Mouse (Mus musculus) embryonic facial prominence, embryonic 12.5 days (tissue): ENCODE results near the gene Snd1. TPM values are rescaled to one million over a fixed set of nuclear protein-coding genes. Genes with fewer than 3 reads are reported as not detected.

Source experiments
- ATAC-seq: fragments of 200-750 bp; cut with Nextera tagmentation; 2 replicates; pipeline ENCODE4 v1.8.0; 2017; ENCODE audit not compliant: insufficient number of reproducible peaks, insufficient read depth, low FRiP score, low TSS enrichment
- H3K27ac ChIP-seq: fragments of 300-500 bp; sonication (generic); 2 replicates; pipeline ENCODE4 v1.5.1; 2016; ENCODE audit warnings: mild to moderate bottlenecking
- H3K27me3 ChIP-seq: fragments of 300-500 bp; sonication (generic); 2 replicates; pipeline ENCODE4 v1.6.1; 2016; ENCODE audit warnings: mild to moderate bottlenecking, moderate library complexity
- H3K36me3 ChIP-seq: fragments of 300-500 bp; sonication (generic); 2 replicates; pipeline ENCODE4 v1.6.1; 2016; ENCODE audit warnings: mild to moderate bottlenecking
- H3K4me1 ChIP-seq: fragments of 300-500 bp; sonication (generic); 2 replicates; pipeline ENCODE4 v1.6.1; 2016
- H3K4me2 ChIP-seq: fragments of 300-500 bp; sonication (generic); replicated peaks from 2 replicates; pipeline ENCODE4 v1.6.1; 2016; ENCODE audit warnings: mild to moderate bottlenecking, moderate library complexity
- H3K4me3 ChIP-seq: fragments of 300-500 bp; sonication (generic); 2 replicates; pipeline ENCODE4 v1.5.1; 2016; ENCODE audit warnings: mild to moderate bottlenecking
- H3K9ac ChIP-seq: fragments of 300-500 bp; sonication (generic); 2 replicates; pipeline ENCODE4 v1.6.1; 2016; ENCODE audit warnings: mild to moderate bottlenecking, moderate library complexity
- H3K9me3 ChIP-seq: fragments of 300-500 bp; sonication (generic); 2 replicates; pipeline ENCODE4 v1.6.1; 2016; ENCODE audit warnings: mild to moderate bottlenecking, moderate library complexity
- WGBS: fragments of 180-500 bp; shearing (Covaris S2); methylation state at CpG from one replicate; pipeline ENCODE4 v1.1.7; 2016; 5-methylcytosine and 5-hydroxymethylcytosine counted together
- polyA plus RNA-seq: library from polyadenylated mRNA; unstranded; fragments of >200 nt; fragmentation: Nextera tagmentation; extraction: Ambion mirVana; gene quantifications from 2 replicates; pipeline ENCODE4 v1.2.1, GENCODE M21; 2016

The Snd1 gene
- polyA plus RNA-seq, 1 experiment from 2014 or later, result 133 TPM

GRCm38 (mm10) chr6:28749224-28749623 is 274.3 kb downstream of the Snd1 start:
- Histone ChIP-seq H3K27me3 (no peaks in the 10 kb centered on the region), H3K4me1 (peaks cover 17% of the 10 kb centered on the region), H3K4me2 (no peak overlapping the region), H3K4me3 (no peak overlapping the region), H3K36me3 (no peaks in the 10 kb centered on the region; the same call in 1 of the 2 replicates), H3K27ac (no peak overlapping the region), H3K9ac (no peak overlapping the region), H3K9me3 (no peaks in the 10 kb centered on the region)
- ATAC-seq, result no peak
- WGBS, result 81% methylated on average over 3 of the region's 3 CpGs

- peaks cover 22% of the 10 kb centered on the region for H3K4me1 ChIP-seq
- H3K9ac ChIP-seq, result no peak overlapping the region
- H3K27ac ChIP-seq, result no peak overlapping the region
- ATAC-seq, result no peak
- H3K4me3 ChIP-seq, result no peak overlapping the region
- no peaks in the 10 kb centered on the region for H3K9me3 ChIP-seq
- 48% methylated on average over 3 of the region's 3 CpGs for WGBS
- no peaks in the 10 kb centered on the region for H3K27me3 ChIP-seq
- H3K36me3 ChIP-seq, result no peaks in the 10 kb centered on the region; the same call in 1 of the 2 replicates
- H3K4me2 ChIP-seq, result no peak overlapping the region
Observed at GRCm38 (mm10) chr6:28751186-28751585, 276.2 kb downstream of the Snd1 start.

GRCm38 (mm10) chr6:28753217-28753616 is 278.3 kb downstream of the Snd1 start:
- H3K27ac ChIP-seq, result no peak overlapping the region
- no peak for ATAC-seq
- whole genome bisulfite sequencing, result 80% methylated on average over 5 of the region's 5 CpGs

GRCm38 (mm10) chr6:28753681-28754080 is 278.7 kb downstream of the Snd1 start:
- no peaks in the 10 kb centered on the region for H3K27me3 ChIP-seq
- no peak overlapping the region for H3K4me3 ChIP-seq
- no peak for ATAC-seq
- no peak overlapping the region for H3K4me2 ChIP-seq
- no peak overlapping the region for H3K27ac ChIP-seq
- 42% methylated on average over 5 of the region's 5 CpGs for WGBS
- no peak overlapping the region for H3K9ac ChIP-seq
- peaks cover 18% of the 10 kb centered on the region for H3K4me1 ChIP-seq
- H3K36me3 ChIP-seq, result no peaks in the 10 kb centered on the region
- no peaks in the 10 kb centered on the region for H3K9me3 ChIP-seq

More at GRCm38 (mm10) chr6:28753217-28753616, 278.3 kb downstream of the Snd1 start:
- Histone ChIP-seq H3K27me3 (no peaks in the 10 kb centered on the region), H3K36me3 (no peaks in the 10 kb centered on the region), H3K4me3 (no peak overlapping the region), H3K4me1 (peaks cover 21% of the 10 kb centered on the region), H3K9ac (no peak overlapping the region), H3K4me2 (no peak overlapping the region), H3K9me3 (no peaks in the 10 kb centered on the region)

- Histone ChIP-seq H3K4me2 (no peak overlapping the region), H3K4me1 (peaks cover 18% of the 10 kb centered on the region), H3K27me3 (no peaks in the 10 kb centered on the region), H3K36me3 (no peaks in the 10 kb centered on the region), H3K9ac (no peak overlapping the region), H3K27ac (no peak overlapping the region), H3K9me3 (no peaks in the 10 kb centered on the region), H3K4me3 (no peak overlapping the region)
- WGBS, result 78% methylated on average over 6 of the region's 6 CpGs
- ATAC-seq, result no peak
Observed at GRCm38 (mm10) chr6:28754127-28754898, 279.4 kb downstream of the Snd1 start.

GRCm38 (mm10) chr6:28756306-28757018 is 281.5 kb downstream of the Snd1 start:
- Histone ChIP-seq H3K4me2 (no peak overlapping the region), H3K4me3 (no peak overlapping the region)
- WGBS, result 82% methylated on average over 10 of the region's 10 CpGs

GRCm38 (mm10) chr6:28758293-28758692 is 283.4 kb downstream of the Snd1 start:
- H3K27me3 ChIP-seq, result no peaks in the 10 kb centered on the region
- H3K27ac ChIP-seq, result no peak overlapping the region
- H3K4me3 ChIP-seq, result no peak overlapping the region
- H3K4me2 ChIP-seq, result no peak overlapping the region
- 86% methylated on average over 4 of the region's 4 CpGs for WGBS
- ATAC-seq, result no peak
- peaks cover 22% of the 10 kb centered on the region for H3K4me1 ChIP-seq
- H3K36me3 ChIP-seq, result no peaks in the 10 kb centered on the region
- H3K9me3 ChIP-seq, result no peaks in the 10 kb centered on the region
- no peak overlapping the region for H3K9ac ChIP-seq

More at GRCm38 (mm10) chr6:28756306-28757018, 281.5 kb downstream of the Snd1 start:
- H3K27ac ChIP-seq, result no peak overlapping the region
- peaks cover 19% of the 10 kb centered on the region for H3K4me1 ChIP-seq
- no peak overlapping the region for H3K9ac ChIP-seq
- no peaks in the 10 kb centered on the region for H3K36me3 ChIP-seq
- ATAC-seq, result no peak
- H3K9me3 ChIP-seq, result no peaks in the 10 kb centered on the region
- H3K27me3 ChIP-seq, result no peaks in the 10 kb centered on the region

- Histone ChIP-seq H3K4me1 (peaks cover 10% of the 10 kb centered on the region; the same call in 1 of the 2 replicates), H3K4me2 (no peak overlapping the region), H3K4me3 (no peak overlapping the region), H3K9me3 (no peaks in the 10 kb centered on the region), H3K27ac (no peak overlapping the region), H3K27me3 (no peaks in the 10 kb centered on the region), H3K9ac (no peak overlapping the region), H3K36me3 (no peaks in the 10 kb centered on the region)
- 50% methylated on average over 3 of the region's 3 CpGs for WGBS
- ATAC-seq, result no peak
Observed at GRCm38 (mm10) chr6:28761728-28762127, 286.8 kb downstream of the Snd1 start.

- no peaks in the 10 kb centered on the region for H3K27me3 ChIP-seq
- no peak overlapping the region for H3K27ac ChIP-seq
- H3K36me3 ChIP-seq, result no peaks in the 10 kb centered on the region
- no peak overlapping the region for H3K4me2 ChIP-seq
- peaks cover 10% of the 10 kb centered on the region; the same call in 1 of the 2 replicates for H3K4me1 ChIP-seq
- no peaks in the 10 kb centered on the region for H3K9me3 ChIP-seq
- no peak for ATAC-seq
- H3K9ac ChIP-seq, result no peak overlapping the region
- H3K4me3 ChIP-seq, result no peak overlapping the region
- 35% methylated on average over 5 of the region's 5 CpGs for WGBS
Observed at GRCm38 (mm10) chr6:28762132-28762775, 287.3 kb downstream of the Snd1 start.

GRCm38 (mm10) chr6:28766622-28767021 is 291.7 kb downstream of the Snd1 start:
- peaks cover 6% of the 10 kb centered on the region; the same call in 1 of the 2 replicates for H3K4me1 ChIP-seq
- no peak overlapping the region for H3K27ac ChIP-seq
- H3K4me3 ChIP-seq, result no peak overlapping the region
- no peaks in the 10 kb centered on the region for H3K36me3 ChIP-seq
- ATAC-seq, result no peak
- no peaks in the 10 kb centered on the region for H3K27me3 ChIP-seq
- no peaks in the 10 kb centered on the region for H3K9me3 ChIP-seq
- WGBS, result 77% methylated on average over 3 of the region's 3 CpGs
- no peak overlapping the region for H3K4me2 ChIP-seq
- no peak overlapping the region for H3K9ac ChIP-seq

GRCm38 (mm10) chr6:28767891-28768481 is 293.0 kb downstream of the Snd1 start:
- H3K9me3 ChIP-seq, result no peaks in the 10 kb centered on the region
- no peaks in the 10 kb centered on the region for H3K4me1 ChIP-seq
- H3K9ac ChIP-seq, result no peak overlapping the region
- no peak overlapping the region for H3K4me2 ChIP-seq
- 90% methylated on average over 6 of the region's 6 CpGs for WGBS
- no peak overlapping the region for H3K27ac ChIP-seq
- no peak for ATAC-seq
- no peaks in the 10 kb centered on the region for H3K27me3 ChIP-seq
- H3K4me3 ChIP-seq, result no peak overlapping the region
- H3K36me3 ChIP-seq, result no peaks in the 10 kb centered on the region
